Mouse (Mus musculus) CD4-positive, CD25-positive, alpha-beta regulatory T cell, adult 2 months (primary cell): ENCODE results near the gene Vmn2r83.
"Not testable (repeated sequence)": the region's sequence is repeated elsewhere in the genome, so short reads cannot be mapped to it uniquely, and the experiment has no call there.

Experiments
- DNase-seq: peaks from one replicate; pipeline ENCODE4 v3.0.0-alpha.2; 2012; ENCODE audit warnings: low read depth, low spot score

Vmn2r83 gene

DNA sequence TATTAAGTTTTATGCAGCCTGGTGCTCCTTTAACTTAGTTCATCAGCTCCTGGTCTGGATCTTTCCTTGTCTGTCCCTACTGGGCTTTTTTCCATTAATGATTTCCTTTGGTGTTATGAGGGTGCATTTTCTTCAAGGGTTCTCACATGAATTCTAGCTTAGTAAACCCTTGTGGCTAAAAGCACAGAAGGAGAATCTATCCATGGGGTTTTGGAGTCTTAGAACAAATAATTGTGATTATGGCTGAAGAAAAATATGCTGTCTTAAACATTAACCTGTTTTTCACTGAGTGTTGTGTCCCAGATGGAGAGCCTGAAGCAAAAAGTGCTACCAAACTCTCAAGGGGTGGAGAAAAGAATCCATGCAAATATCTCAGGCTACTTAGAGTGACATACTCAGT lies at the start of gene Vmn2r83:
Gene Vmn2r83, plus strand, starts transcription at position 301 of the 400 bp plus-strand sequence.
- DNase-seq = no peak

DNA sequence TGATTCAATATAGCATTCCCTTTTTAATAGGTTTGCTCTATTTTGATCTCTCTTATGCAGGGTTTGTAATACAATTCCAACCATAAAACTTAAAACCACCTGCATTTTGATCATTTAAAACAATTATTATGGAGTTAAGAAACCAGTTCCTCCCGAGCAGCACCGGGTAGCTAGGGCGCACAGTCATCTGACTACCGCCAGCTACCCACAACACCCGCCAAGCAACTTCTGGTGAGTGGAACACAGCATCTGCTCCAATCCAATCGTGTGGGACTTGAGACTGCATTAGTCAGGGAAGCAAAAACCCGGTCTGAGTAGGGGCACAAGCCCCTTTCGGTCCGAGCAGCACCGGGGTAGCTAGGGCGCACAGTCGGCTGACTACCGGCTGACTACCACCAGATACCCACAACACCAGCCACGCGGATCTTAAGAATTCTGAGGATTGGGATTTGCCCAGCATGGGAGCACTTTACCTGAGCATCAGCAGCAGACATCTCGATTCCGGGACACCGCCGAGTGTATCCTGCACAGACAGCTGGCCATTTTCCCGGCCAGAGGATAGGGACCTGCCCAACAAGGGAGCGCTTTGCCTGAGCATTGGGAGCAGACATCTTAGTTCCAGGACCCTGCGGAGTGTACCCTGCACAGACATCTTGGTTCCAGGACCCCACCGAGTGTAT lies 33.2 kb upstream of the Vmn2r83 start:
- not testable (repeated sequence) for DNase-seq

DNA sequence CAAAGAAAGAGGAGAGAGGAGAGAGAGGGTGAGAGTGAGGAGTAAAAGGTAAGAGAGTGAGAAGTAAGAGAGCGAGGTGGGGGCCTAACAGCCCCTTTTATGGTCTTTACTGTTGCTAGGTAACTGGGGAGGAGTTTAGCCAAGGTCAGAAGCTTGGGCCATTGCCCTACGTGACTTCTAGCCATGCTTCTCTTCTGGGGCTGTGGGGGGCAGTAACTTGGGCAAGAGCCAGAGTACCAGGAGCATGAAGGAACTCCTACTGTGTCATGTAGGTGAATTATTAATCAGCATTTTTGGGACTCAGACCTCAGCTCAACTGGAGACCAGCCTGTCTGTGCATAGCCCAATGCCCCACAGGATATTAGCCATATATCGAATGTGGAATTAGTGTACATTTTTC lies 27.4 kb downstream of the Vmn2r83 start:
- DNase-seq = no peak

DNA sequence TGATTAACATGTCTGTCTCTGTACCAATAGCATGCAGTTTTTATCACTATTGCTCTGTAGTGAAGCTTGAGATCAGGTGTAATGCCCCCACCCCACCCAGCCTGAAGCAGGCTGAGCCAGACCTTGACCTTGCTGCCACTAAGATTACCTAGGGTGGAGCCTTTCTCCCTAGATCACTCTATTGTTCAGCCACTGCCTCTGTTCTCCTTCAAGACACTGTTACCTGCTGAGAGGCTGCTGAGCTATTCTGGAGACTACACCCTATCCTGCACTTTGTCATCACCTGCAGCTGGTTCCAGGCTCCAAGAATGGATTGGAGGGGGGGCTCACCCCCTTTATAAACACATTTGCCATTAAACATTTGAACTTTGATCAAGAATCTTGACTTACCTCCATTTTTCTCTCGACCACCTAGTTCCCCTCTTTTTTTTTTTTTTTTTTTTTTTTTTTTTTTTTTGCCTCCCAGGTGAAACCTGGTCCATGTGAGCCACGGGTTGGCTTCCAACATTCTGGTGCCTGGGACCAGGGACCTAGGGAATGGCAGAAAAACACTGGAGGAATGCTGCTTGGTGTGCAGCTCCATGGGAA lies 28.3 kb downstream of the Vmn2r83 start:
- no peak for DNase-seq

DNA sequence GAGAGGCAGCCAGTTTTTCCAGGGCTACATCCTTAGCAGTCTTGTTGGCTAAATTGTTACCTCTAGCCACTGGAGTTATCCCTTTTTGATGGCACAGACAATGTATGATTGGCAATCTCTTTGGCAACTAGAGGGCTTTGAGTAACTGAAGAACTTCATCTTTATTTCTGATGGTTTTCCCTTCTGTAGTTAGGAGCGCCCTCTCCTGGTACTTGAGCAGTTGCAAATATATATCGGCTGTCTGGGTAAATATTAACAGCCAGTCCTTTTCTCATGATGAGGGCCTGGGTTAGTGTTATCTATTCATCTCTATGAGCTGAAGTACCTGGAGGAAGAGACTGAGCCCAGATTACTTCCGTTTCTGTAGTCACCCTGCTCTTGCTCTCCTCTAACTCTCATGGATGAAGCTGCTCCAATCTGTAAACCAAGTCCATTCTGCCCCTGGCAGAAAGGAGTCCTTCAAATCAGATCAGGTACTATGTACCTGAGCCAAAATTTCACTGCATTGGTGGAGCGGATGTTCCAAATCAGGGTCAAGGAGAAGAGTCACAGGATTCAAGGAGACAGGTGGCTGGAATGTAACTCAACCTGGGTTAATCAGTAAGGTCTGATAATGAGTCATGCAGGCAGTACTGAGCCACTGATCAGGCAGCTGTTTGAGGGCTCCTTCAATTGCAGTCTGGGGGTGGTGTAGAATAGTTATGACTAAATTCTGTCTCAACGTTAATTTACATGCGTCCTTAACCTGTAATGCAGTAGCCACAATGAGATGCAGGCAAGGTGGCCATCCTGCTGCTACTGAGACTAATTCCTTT lies 34.5 kb downstream of the Vmn2r83 start:
- peak; percentile 42 for DNase-seq

DNA sequence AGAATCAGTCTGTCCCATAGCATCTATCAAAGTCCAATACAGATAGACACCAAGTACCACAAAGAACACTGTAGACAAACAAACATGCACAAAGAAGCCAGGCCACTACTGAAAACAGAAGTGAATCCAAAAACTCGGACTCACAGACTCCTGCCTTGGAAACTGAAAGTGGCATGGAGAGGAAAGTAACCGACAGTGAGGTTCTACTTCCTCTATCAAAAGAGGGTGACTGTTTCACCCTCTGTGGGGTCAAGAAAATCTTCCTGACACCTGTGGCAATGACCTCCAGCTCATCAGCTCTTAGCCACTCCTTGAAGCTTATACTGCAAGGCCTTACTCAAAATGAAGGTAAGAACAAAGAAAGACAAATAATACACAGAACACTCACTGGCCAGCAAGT lies 38.2 kb downstream of the Vmn2r83 start:
- no peak for DNase-seq

DNA sequence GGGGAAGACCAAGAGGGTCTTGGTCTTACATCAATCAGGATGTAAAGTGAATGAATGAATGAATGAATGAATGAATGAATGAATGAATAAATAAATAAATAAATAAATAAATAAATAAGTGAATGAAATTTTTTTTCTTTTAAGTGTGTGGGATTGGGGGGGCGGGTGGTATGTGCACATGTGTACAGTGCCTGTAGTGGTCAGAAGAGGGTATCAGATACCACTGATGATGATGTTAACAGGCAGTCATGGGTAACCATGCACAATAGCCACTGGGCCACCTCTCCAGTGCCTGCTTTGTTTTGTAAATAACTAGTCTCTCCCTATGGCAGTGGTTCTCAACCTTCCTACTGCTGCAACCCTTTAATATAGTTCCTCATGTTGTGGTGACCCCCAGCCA lies 55.9 kb downstream of the Vmn2r83 start:
- no peak for DNase-seq

DNA sequence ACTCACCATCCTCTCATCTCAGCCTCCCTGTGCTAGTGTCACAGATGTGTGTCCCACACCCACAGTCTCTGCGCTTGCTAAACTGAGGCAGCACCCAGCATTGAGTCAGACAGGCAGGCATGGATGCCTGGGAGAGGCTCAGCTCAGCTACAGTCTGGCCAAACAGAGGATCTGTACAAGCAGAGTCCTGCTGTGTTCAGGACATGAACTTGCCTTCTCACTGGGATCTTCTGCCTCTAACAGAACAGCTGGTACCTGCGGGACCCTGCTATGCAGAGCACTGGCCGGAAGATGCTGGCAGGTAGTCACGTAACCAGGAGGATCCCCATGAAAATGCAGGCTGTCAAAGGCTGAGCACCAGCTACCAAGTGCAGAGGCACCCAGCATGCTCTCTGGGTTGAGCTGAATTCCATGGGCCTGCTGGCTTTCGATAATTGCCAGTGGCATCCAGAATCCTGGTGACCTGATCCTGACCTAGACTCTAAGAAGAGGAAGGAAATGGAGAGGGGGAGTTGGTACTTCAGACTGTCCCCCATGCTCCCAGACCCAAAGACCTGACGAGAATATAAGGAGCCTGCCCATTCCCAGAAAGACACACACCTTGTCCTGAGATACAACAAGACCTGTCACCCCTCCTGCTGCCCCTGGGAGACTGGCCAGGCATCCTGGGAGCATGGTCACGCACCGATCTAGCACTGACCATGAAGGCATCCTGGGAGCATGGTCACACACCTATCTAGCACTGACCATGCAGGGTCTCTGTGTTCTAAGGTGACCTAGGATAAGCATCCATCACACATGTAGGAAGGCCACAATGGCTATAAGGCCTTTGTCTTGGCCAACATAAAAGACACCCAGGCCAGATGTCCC lies 57.2 kb downstream of the Vmn2r83 start:
- no peak for DNase-seq

DNA sequence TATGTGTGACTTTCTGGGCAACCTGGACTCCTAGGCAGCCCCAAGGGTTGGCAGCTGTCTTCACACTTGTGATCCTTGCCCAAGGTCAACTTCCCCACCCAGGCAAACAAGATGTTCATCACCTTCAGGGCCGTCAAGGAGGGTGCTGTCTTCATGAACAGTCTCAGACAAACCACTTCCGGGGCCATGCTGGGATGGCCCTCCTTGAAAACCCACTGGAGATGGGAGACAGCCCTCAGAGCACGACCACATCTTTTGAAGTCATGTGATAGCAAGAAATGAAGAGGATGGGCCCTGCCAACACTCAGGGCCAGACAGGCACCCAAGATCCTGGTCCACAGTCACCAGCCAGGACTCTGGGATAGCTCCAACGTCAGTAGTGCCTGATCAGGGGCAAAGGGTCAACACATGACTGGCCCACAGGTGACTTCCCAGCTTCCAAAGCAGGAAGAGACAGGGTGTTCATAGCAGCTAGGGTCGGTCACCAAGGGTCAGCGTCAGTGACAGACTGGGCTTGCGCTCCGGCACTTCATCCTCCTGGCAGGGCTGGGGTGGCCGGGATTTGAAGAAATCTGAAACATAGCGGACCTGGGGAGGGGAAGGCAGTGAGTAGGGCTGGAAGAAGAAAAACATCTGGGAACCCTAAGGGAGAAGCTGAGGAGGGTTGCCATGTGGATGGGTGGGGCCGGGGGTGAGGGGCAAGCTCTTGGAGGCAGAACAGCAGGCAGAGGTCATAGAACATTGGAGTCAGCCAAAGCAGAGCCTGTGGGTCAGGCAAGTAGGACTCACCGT lies 58.3 kb downstream of the Vmn2r83 start:
- DNase-seq = no peak

DNA sequence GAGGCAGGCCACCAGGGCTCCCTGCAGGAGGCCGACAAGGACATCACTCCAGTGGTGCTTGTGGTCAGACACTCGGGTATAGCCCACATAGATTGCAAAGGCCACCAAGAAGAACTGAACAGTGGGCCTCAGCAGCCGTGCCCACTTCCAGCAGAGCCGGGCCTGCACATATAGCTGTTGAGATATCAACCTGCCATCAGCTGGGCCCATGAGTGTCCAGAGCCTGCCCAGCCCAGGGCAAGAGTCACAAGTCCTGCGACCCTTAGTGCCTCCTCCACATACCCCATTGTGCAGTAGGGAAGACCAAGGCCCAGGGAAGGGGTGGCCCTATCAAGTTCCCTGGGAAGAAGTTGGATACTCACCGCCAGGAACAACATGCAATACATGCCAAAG lies 58.9 kb downstream of the Vmn2r83 start:
- DNase-seq = no peak

DNA sequence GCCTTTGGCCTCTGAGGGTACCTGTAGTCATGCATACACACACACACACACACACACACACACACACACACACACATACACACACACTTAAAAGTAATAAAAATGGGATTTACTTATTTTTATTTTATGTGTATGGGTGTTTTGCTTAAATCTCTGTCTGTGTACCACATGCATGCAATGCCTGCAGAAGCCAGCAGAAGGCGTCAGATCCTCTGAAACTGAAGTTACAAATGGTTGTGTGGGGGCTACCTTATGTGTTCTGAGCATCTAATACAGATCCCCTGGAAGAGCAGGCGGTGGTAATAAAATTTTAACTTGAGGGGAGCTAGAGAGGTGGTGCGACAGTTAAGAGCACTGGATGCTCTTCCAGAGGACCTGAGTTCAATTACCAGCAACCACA lies 59.5 kb downstream of the Vmn2r83 start:
- no peak for DNase-seq

DNA sequence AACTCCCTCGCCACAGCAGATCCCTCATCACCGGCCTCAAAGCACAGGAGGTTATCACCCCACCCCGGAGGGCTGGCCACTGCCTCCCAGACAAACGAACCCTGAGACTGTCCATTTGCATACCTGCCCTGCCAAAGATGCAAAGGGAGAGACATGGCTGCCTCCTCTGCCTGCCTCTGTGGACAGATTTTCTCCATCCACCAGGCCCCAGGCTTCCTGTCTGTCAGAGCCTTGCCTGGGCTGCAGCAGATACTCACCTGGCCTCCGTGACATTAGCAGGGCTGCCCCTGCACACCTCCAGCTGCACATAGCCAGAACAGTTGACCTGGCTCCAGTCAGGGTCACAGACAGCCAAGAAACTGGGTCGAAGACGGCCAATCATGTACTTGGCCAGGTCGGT lies 61.7 kb downstream of the Vmn2r83 start:
- no peak for DNase-seq

DNA sequence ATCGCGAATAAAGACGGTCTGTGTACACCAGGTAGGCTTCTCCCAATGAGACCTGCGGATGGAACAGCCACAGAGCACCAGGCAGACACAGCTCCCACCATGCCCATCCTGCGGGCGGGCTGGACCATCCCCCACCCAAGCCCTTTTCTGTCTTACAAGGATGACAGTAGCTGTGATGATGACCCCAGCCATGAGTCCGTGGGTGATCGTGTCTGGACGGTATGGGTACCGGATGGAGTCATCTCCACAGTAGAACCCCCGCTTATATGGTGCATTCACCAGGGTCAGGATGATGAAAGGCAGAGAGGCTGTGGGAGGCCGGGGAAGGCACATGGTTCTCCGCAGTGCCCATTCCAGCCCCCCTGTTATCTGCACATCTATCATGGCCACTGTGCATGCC lies 62.2 kb downstream of the Vmn2r83 start:
- DNase-seq = no peak

DNA sequence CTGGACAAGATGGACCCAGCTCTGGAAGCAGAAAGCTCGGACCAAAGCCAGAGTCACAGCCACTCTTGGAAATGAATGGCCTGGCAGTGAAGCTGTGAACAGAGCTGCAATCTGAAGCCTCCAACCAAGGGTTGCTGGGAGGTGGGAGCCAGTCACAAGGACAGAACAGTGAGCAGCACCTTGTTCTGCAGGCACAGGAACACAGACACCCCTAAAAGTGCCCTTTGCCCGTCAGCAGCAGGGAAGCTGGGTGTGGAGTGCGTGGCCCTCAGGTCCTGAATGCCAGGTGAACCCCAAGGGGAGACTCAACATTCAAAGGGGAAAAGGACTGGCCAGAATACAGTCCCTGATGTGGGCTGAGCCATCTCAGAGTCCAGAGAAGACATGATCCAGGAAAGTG lies 63.1 kb downstream of the Vmn2r83 start:
- DNase-seq = no peak

DNA sequence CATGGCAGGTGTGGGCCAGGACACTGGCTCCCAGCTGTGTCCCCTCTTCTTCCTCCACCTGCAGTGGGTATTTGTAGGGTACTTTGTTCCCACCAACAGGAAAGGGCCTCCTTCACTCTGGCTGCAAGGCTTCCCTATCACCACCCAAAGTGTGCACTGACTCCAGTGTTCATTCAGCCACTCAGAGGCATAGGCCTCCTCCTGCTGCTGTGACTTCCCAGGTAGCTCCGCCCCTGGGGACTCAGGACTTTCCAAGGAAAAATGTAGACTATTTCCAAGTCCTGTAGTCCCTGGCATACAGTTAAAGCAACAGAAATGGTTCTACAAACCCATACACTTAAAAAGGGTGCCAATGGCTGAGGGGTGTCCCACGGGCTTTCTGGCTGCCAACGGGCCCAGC lies 64.1 kb downstream of the Vmn2r83 start:
- DNase-seq = peak; percentile 4

DNA sequence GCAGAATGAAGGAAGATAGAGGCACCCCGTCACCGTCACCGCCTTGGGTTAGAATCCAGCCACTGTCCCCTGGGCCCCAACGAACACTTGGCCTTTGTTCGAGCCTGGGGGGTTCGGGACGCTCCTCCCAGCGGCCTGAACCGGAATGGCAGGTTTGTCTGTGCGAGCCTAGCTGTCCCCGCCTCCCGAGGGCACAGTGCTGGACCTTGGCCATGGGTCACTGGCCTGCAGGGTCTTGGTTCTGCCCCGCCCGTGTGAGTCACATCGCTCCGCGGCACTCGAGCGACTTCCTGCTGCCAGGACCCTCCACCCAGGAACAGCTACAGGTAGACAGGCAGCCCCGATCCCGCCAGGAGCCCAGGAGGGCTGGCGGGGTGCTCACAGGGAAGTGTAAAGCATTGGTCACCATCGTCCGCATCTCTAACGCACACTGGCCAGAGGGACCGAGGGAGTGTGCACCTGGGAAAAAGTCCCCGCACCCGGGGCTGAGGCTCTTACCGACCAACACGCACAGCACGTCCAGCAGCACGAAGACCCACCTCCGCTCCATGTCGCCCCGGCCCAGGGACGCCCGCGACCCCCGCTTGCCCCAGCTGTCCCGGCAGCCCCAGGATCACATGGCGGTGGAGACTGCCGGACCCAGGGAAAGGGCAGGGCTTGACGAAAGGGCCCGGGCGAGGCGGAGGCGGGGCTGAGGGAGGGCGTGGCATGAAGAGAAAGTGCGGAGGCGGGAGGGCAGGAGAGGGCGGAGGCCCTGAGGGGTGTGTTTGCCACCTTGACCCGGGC lies 64.8 kb downstream of the Vmn2r83 start, which contains the start of gene Plpp2:
Gene Plpp2, minus strand, starts transcription at position 671 of the 786 bp plus-strand sequence.
- DNase-seq = peak; percentile 69

DNA sequence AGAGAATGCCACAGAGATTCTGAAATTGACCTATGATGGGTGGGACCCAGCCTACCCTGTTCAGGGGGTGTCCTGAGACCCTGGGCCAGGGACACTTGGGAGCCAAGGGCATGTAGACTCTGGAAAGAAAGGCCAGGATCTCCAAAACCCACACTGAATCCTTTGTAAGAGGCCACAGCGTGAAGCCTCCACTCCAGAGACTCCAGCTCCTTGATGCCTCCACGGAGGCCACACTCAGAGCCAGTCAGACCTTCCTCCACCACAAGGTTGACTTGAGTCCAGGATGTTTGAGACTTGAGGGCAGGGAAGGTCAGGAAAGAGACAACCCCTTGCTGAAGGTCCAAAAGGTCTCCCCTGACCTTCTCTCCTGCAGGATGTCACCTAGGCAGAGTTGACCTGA lies 65.9 kb downstream of the Vmn2r83 start:
- no peak for DNase-seq

DNA sequence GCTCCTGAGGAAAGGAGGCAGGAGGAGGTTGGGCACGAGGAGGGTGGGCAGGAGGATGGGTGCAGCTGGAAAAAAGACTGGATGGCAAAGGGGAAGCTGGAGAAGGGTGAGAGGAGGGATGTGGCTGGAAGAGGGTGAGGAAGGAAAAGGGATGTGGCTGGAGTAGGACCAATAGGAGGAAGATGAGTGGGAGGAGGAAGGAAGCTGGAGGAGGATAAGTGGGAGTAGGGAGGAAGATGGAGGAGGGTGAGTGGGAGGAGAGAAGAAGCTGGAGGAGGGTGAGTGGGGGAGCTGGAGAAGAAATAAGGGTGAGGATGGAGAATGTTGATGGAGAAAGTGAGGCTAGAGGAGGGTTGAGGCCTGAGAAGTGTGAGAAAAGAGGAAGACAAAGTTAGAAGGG lies 66.9 kb downstream of the Vmn2r83 start:
- DNase-seq = no peak

DNA sequence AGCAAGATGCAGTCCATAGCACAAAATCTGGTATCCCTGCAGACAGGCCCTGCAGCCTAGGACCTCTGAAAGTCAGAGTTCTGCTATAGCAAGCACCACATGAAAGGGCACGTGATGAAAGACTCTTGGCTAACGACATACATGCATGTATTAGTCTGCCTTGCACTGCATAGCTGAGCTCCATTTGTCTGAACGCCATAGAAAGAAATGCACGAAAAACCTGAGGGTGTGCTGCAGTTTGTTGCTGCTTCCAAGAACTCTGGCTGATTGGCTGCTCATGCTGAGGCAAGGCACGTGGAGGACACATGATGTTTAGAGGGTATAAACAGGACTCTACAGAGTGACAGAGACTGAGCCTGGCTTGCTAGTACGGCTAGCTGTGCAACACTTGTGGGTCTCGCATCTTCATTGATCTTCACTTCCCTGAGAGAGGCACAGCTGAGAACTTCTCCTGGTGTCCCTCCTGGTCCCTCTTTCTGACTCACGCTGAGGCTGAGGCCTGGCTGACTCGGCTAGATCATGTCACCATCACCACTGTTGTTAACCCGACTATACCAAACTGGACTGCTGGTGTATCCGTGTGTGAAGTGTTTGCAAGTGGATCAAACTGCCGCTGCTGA lies 68.0 kb downstream of the Vmn2r83 start:
- DNase-seq = no peak

DNA sequence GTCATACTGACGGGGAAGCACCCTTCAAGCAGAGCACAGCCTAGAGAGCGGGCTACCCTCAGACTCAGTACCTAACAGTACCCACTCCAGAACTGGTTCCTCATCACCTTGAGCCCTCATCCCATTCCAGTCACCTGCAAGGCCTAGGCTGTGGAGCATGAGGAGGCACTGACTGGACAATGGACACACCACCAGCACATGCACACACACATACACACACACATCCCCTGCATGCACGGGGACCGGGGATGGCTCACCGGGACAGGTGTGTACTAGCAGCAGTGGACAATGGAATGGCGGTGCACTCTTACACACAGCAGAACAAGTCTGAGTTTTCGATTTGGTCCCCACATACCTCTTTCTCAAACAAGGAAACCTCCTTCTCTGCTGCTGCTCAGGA lies 68.7 kb downstream of the Vmn2r83 start:
- DNase-seq = no peak
